Mouse (Mus musculus): ENCODE results near the gene Gbp8. TPM values are rescaled to one million over a fixed set of nuclear protein-coding genes. Genes with fewer than 3 reads are reported as not detected.
"Not testable (repeated sequence)": the region's sequence is repeated elsewhere in the genome, so short reads cannot be mapped to it uniquely, and the experiment has no call there.

The Gbp8 gene
- 5.6 and 7.7 TPM in 2 replicates for polyA plus RNA-seq (2012; rRNA removed)

GRCm38 (mm10) chr5:105139409-105140088 is at the start of gene Gbp8, which contains the start of the genes Gbp9 and Gbp4:
Gbp8 (minus strand) TSS chr5:105139540.
Gbp9 (minus strand) TSS chr5:105139539.
Gbp4 (minus strand) TSS chr5:105139586.
- DNase-seq (ENCODE audit: low spot score), result not testable (repeated sequence)

DNA sequence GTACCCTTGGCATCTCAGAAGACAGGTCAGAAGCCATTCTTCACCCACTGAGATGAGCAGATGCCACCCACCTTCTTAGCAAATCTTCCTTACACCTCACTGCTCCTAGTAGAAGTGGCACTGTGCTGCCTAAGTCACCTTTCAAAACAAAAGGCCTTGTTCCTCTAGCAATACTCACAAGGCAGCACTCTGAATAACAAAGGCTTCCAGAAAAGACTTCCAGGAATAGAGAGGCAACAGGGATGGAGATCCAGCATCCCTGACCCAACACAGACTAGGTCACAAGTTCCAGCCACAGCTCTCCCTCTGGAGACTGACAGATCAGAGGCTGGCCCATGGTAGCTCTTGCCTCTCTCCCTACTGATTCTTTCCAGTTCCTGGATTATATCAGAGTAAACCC is 42.1 kb upstream of the Gbp8 start:
- DNase-seq (ENCODE audit: low spot score), result no peak

DNA sequence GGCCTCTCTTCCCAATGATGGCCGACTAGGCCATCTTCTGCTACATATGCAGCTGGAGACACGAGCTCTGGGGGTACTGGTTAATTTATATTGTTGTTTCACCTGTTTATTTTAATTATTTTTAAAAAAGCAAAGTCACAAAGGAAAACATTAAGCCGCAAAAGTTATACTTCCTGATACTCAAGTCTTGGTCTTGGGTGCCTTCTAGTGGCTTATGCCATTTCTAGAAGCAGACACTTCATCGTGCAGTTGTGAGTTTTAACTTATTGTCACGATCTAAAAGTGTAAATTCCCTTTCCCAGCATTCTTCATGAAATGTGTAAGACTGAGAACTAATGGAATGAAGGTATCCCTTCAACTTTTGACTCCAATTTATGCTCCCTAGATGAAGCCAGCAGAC is 17.2 kb upstream of the Gbp8 start:
- DNase-seq (ENCODE audit: low spot score), result no peak

- no peak for DNase-seq (ENCODE audit: low spot score)
Observed at GRCm38 (mm10) chr5:105154049-105154448, 14.7 kb upstream of the Gbp8 start.

- DNase-seq (ENCODE audit: low spot score), result not testable (repeated sequence)
Observed at GRCm38 (mm10) chr5:105148062-105148461, 8.7 kb upstream of the Gbp8 start.

DNA sequence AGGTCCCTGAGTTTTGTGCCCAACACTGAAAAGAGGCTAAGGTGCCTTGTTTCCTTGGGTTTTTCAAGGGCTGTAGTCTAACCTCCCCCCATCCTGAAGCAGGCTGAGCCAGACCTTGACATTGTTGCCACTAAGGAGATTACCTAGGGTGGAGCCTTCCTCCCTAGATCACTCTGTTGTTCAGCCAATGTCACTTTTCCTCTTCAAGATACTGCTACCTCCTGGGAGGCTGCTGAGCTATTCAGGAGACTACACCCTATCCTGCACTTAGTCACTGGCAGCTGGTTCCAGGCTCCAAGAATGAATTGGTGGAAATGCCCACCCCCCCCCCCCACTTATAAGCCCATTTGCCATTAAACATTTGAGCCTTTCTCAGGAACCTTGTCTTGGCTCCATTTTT is 7.1 kb upstream of the Gbp8 start:
- DNase-seq (ENCODE audit: low spot score), result no peak

DNA sequence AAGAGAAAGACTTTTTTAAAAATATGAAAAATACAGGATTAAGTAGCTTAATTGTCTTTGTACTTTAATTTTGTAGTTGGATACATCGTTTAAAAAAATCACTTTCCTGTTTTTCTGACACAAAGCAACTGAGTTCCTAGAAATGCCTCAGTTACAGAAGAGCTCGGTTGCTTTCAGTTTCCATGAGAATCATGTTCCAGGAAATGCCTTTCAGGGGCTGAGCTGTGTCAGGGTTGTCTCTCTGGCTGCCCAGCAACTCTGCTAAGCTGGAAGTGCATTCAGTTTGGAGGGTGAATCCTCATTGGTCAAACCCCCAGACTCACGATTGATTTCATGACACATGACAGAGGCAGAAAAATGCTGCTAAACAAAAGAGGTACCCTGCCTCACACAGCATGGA is 6.4 kb upstream of the Gbp8 start:
- not testable (repeated sequence) for DNase-seq (ENCODE audit: low spot score)

DNA sequence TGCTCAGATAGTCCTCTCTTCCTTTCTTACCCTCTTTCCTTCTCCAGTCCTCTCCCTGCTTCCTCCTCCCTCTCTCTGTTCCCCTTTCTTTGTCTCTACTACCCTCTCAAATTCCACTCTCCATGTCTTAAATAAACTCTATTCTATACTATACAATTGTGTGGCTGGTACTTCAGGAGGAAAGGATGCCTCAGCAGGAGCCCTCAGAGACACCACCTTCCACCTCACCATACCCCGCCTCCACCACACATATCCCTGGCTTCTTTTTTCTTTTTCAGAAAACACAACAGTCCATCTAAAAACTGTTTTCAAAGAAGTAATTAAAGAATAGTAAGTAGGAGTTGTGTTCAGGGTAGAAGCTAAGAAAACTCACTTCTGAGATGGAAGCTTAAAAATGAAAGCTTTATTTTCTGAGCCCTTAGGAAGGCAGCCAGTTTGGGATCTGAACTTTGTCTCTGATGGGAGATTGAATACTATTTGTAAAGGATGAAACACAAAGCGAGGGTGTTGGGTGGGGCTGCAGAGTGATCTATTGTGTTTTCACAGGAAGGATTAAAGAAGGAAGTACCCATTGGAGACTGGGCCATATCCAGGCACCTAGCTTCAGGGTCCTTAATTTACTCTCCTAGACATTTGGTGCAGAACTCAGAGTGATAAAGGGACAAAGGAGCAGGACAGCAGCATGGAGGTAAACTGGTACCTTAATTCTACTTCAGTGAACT is 910 bp upstream of the Gbp8 start:
- DNase-seq (ENCODE audit: low spot score), result not testable (repeated sequence)

DNA sequence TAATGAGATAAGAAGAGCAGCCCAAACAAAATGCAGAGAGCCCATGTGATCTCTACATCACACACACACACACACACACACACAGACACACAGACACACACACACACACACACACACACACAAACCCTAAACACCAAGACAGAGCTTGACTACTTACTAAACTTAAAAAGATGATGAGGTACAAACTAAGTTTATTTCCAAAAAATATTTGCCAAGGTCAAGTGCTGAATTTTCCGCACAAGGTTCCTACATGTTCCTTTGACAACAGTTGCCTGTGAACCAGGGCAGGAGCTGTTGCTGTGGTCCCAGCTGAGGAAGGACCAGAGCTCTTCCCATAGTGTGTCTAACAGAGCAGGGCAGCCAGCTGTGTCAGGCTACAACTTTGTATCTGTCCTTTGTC is 434 bp downstream of the Gbp8 start:
- DNase-seq (ENCODE audit: low spot score), result no peak

DNA sequence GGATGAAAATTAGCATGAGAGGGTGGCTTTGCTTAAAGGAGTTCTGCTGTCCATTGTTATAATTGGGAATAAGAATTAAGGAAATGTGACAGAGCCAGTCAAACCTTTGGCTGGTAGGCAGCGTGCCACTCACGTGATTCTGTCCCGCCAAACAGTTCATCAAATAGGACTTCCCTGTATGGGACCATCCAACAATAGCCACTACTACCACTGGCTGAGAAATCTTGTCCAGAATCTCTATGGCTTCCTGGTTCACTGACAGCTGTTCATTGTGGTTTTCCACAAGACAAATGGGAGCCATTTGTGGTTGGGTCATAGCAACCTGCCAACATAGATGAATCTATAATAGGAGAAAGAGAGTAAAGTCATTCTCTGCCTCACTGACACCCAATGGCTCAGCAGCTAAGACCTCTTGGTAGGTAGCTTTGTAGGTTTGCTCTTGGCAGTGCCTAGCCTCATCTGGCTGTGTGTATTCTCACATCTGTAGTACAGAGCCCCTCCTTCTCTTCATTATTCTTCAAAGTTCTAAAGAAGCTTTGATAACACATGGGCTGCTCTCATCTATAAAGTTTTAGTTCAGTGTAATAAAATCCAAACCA is 2.5 kb downstream of the Gbp8 start:
- not testable (repeated sequence) for DNase-seq (ENCODE audit: low spot score)

- not testable (repeated sequence) for DNase-seq (ENCODE audit: low spot score)
Observed at GRCm38 (mm10) chr5:105121731-105122130, 17.6 kb downstream of the Gbp8 start.

DNA sequence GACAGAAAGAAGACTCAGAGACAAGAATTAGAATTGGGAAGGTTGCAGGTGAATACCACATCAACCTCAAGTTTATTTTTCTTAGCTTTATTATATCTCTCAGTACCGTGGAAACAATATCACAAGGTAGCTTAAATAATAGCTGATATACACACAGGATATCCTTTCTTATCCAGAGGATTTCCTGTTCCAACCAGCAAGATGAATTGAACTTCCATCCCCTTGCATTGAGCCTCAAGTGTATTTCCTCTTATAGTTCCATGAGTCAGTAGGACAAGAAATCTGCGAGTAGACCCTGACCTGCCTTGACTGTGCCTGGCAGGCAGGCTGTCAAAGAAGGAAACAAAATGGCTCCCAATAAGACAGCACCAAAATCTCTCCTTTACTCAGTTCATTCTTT is 23.6 kb downstream of the Gbp8 start:
- no peak for DNase-seq (ENCODE audit: low spot score)

GRCm38 (mm10) chr5:105114696-105115095 is 24.6 kb downstream of the Gbp8 start:
- no peak for DNase-seq (ENCODE audit: low spot score)

DNA sequence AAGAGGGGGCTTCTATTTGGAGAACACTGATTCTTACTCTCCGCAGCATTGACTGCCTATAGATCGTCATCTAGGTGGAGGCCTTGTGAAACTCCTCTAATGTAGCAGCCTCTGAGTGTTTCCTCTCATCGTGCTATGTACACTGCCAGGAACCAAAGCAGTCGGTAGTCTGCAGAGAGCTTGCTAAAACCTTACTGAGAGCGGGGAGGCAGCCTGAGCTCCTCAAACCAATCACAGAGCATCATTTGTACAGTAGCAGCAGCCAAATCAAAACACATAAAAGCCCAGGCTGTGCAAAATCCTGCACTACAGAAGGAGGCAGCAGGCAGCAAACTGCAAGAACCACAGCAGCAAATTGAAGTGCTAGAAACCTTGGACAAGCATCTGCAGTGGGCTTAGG is 25.7 kb downstream of the Gbp8 start:
- DNase-seq (ENCODE audit: low spot score), result no peak

DNA sequence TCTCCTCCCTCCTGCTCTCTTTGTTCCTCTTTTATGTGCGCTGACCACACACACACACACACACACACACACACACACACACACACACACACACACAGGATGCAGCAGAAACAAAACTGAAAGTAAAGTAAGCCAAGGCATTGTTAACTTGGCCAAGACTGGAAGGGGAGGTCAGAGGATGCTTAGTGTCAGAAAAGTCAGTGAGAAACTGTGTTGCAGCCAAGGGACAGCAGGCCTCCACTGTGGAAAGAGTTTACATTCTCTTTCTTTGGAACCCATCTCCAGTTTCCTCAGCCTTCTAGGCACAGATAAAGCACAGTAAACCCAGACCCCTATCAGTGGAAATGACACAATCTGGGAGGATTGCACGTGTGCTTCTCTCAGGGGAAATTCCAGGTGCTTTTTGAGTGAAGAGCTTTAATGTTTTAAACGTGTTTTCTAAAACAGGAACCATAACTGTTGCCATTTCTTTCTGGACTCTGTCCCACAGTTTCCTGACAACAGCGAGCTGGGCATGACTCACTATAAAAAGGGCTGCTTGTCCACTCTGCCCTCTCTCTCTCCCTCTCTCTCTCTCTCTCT is 29.0 kb downstream of the Gbp8 start:
- not testable (repeated sequence) for DNase-seq (ENCODE audit: low spot score)

- not testable (repeated sequence) for DNase-seq (ENCODE audit: low spot score)
Observed at GRCm38 (mm10) chr5:105109775-105110174, 29.6 kb downstream of the Gbp8 start.

- DNase-seq (ENCODE audit: low spot score), result not testable (repeated sequence)
Observed at GRCm38 (mm10) chr5:105105689-105106088, 33.7 kb downstream of the Gbp8 start.

DNA sequence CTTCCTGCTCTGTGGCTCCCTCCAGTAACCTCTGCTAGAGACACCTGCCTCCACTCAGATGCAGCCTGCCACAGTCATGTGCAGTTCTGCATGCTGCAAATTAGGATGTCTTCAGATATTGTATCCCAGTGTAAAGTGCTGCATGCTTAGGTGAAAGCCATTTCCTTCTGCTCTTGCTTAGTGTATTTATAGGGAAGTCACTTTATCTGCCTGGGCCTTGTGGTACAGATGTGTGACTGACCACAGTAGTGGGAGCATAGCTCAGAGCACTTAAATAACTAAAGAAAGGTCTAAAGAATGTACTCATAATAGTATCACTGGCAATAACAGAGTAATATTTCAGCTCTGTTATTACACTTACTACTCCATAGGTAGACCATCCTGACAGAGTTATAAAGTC is 57.4 kb downstream of the Gbp8 start:
- no peak for DNase-seq (ENCODE audit: low spot score)

GRCm38 (mm10) chr5:105068356-105068755 is 71.0 kb downstream of the Gbp8 start:
- DNase-seq (ENCODE audit: low spot score), result not testable (repeated sequence)

- not testable (repeated sequence) for DNase-seq (ENCODE audit: low spot score)
Observed at GRCm38 (mm10) chr5:105064443-105064842, 74.9 kb downstream of the Gbp8 start.

DNA sequence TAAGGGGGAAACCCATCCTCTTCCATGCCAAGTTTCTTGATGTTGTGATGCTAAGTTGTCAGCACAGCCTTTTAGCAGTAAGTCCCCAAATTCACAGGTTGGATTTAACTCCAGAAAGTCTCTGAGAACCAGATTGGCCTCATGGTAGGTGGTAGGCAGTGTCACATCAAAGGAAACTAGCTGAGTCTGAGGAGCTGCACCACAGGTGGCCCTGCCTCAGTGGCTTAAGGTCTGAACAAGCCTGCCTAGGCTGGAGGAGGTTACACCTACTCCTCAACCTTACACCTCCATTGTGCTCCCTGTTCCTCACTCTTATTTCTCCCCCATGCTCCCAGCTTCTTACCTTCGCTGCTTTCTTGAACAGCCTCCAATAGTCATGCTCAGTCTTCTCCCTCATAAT is 76.0 kb downstream of the Gbp8 start:
- no peak for DNase-seq (ENCODE audit: low spot score)

- not testable (repeated sequence) for DNase-seq (ENCODE audit: low spot score)
Observed at GRCm38 (mm10) chr5:105062403-105062802, 76.9 kb downstream of the Gbp8 start.
